Mouse (Mus musculus) thymus, postnatal 25 days (tissue): ENCODE data around the gene Myh13.

ENCODE experiments used
- DNase-seq: peaks from one replicate; pipeline ENCODE4 v3.0.0; 2022

Myh13 gene

GRCm38 (mm10) chr11:67390679-67391384 is 69.4 kb downstream of the Myh13 start:
- DNase-seq = no peak

DNA sequence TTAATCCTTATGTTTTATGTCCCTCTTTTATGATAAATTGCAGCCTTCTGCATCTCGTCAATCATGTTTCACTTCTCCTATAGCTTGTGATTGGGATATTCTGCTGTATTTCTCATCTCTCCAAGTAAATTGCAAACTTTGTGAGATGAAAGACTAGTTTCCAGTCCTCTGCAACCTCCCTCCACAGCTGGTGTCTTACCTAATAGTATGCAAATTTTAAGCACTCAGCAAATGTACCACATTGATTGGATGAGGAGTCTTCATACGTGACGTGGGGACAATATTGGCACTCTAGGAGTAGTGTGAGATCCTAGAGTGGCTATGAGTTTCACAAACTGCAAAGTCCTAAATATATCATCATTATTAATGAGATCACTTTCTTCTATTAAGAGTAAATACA is 70.9 kb downstream of the Myh13 start:
- no peak for DNase-seq

GRCm38 (mm10) chr11:67400956-67401355 is 79.5 kb downstream of the Myh13 start:
- DNase-seq = no peak

DNA sequence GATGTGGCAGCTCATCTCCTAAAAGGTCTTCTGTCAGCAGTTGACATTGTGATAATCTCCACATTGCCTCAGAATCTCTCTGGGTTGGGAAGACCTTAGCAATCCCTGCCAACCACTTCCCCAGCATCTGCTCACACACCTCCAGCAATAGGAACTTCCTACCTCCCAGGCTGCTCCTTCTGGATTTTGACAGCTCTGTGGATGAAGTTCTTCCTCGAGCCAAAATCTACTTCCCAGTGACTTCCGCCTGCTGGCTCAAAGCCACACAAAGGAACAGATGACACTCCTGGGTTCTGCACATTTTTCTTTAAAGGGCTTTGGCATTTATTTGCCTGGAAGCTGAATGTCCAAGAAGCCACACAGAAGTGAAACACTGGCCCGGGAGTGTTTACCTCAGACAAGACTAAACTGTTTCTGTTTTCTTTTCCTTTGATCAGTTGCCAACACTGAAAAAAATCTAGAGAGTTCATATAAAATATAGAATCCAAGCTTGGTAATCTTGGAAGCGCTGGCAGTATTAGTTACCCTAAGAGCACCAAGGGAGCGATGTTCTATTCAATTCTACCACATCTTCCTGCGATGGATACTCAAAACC is 93.0 kb downstream of the Myh13 start:
- DNase-seq = no peak
